Mouse (Mus musculus) hindbrain, postnatal 0 days (tissue): Measurements from ENCODE around the gene Fgfr2. TPM values are rescaled to one million over a fixed set of nuclear protein-coding genes. Genes with fewer than 3 reads are reported as not detected.

Experiments used
- ATAC-seq: fragments of 200-750 bp; cut with Nextera tagmentation; 2 replicates; pipeline ENCODE4 v1.8.0; 2017; ENCODE audit warnings: mild to moderate bottlenecking, moderate TSS enrichment, moderate library complexity
- DNase-seq: peaks from one replicate; pipeline ENCODE4 v3.0.0-alpha.2; 2015; ENCODE audit warnings: low spot score
- H3K27ac ChIP-seq: fragments of 300-500 bp; sonication (generic); 2 replicates; pipeline ENCODE4 v1.5.1; 2014; ENCODE audit warnings: mild to moderate bottlenecking
- H3K27me3 ChIP-seq: fragments of 300-500 bp; sonication (generic); 2 replicates; pipeline ENCODE4 v1.6.1; 2014; ENCODE audit warnings: low read length, mixed read lengths; ENCODE audit not compliant: insufficient read depth
- H3K36me3 ChIP-seq: fragments of 300-500 bp; sonication (generic); 2 replicates; pipeline ENCODE4 v1.6.1; 2014; ENCODE audit warnings: low read length, mixed read lengths; ENCODE audit not compliant: insufficient read depth
- H3K4me1 ChIP-seq: fragments of 300-500 bp; sonication (generic); 2 replicates; pipeline ENCODE4 v1.6.1; 2014; ENCODE audit warnings: antibody characterized with exemption, low read length, mixed read lengths; ENCODE audit not compliant: insufficient read depth
- H3K4me2 ChIP-seq: fragments of 300-500 bp; sonication (generic); 2 replicates; pipeline ENCODE4 v1.6.1; 2014; ENCODE audit warnings: low read depth, mild to moderate bottlenecking, low read length, moderate library complexity, mixed read lengths
- H3K4me3 ChIP-seq: fragments of 300-500 bp; sonication (generic); 2 replicates; pipeline ENCODE4 v1.5.1; 2014; ENCODE audit warnings: low read length
- H3K9ac ChIP-seq: fragments of 300-500 bp; sonication (generic); replicated peaks from 2 replicates; pipeline ENCODE4 v1.6.1; 2014; ENCODE audit warnings: mild to moderate bottlenecking, low read length, moderate library complexity, mixed read lengths
- H3K9me3 ChIP-seq: fragments of 300-500 bp; sonication (generic); 2 replicates; pipeline ENCODE4 v1.6.1; 2016; ENCODE audit warnings: low read length, mixed read lengths
- CTCF ChIP-seq: IDR thresholded peaks from 2 replicates; pipeline ENCODE4 v1.5.1; 2016; ENCODE audit warnings: antibody characterized with exemption, control low read depth, low read depth
- WGBS: fragments of 180-500 bp; shearing (Covaris S2); extraction: QIAGEN DNeasy Blood & Tissue Kit; methylation state at CpG from one replicate; pipeline ENCODE4 v1.1.7; 2014; 5-methylcytosine and 5-hydroxymethylcytosine counted together
- polyA plus RNA-seq: library from polyadenylated mRNA; unstranded; fragments of >200 nt; fragmentation: Nextera tagmentation; extraction: Ambion mirVana; gene quantifications from 2 replicates; pipeline ENCODE4 v1.2.1, GENCODE M21; 2015
- total RNA-seq: library from RNA; depleted of rRNA; stranded (reverse); fragments of >200 nt; gene quantifications from 2 replicates; pipeline ENCODE4 v1.2.3, GENCODE M21; 2014

Fgfr2 gene
- total and polyA plus RNA-seq, 2 experiments from 2014 or later = 17.3 to 49.0 TPM

- Histone ChIP-seq H3K4me2 (no peak overlapping the region), H3K9me3 (no peaks in the 10 kb centered on the region), H3K9ac (no peak overlapping the region), H3K36me3 (no peaks in the 10 kb centered on the region), H3K4me3 (no peak overlapping the region), H3K4me1 (no peaks in the 10 kb centered on the region), H3K27ac (no peak overlapping the region), H3K27me3 (no peaks in the 10 kb centered on the region)
- no peak for DNase-seq
- ATAC-seq = no peak
- no peak for TF ChIP-seq CTCF
- 91% methylated on average over 3 of the region's 3 CpGs for WGBS
Measured at GRCm38 (mm10) chr7:130617591-130617990, 2505.6 kb downstream of the Fgfr2 start.

DNA sequence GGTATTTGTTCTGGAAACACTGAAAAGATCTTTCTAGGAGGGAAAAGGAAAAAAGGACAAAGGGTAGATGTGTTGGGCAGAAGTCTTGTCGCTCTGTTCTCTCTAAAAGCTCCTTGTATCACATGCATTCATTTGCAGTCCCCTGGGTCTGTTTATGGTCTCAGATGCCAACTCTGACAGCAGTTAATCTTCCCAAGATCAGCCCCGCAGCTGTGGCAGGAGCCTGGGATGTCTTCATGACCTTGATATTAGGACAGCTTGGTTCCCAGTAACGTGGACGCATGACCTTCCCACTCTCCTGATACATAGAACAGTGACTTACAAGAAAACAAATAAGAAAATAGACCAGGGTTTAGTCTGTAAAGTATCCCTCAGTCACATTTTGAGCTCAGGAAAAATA is 2509.2 kb downstream of the Fgfr2 start:
- ATAC-seq = no peak
- WGBS = 45% methylated on average over 4 of the region's 4 CpGs

GRCm38 (mm10) chr7:130606958-130607357 is 2516.2 kb downstream of the Fgfr2 start:
- H3K4me2 ChIP-seq = no peak overlapping the region
- no peaks in the 10 kb centered on the region for H3K36me3 ChIP-seq
- no peak overlapping the region for H3K4me3 ChIP-seq
- no peaks in the 10 kb centered on the region for H3K9me3 ChIP-seq
- H3K9ac ChIP-seq = no peak overlapping the region
- WGBS = 88% methylated on average over 4 of the region's 4 CpGs
- H3K27ac ChIP-seq = no peak overlapping the region
- ATAC-seq (no peak), DNase-seq (no peak)
- H3K4me1 ChIP-seq = no peaks in the 10 kb centered on the region
- H3K27me3 ChIP-seq = no peaks in the 10 kb centered on the region
- no peak for TF ChIP-seq CTCF

More for the DNA sequence above, 2509.2 kb downstream of the Fgfr2 start:
- no peak for TF ChIP-seq CTCF
- Histone ChIP-seq H3K4me2 (no peak overlapping the region), H3K36me3 (no peaks in the 10 kb centered on the region), H3K4me1 (no peaks in the 10 kb centered on the region), H3K27me3 (no peaks in the 10 kb centered on the region), H3K4me3 (no peak overlapping the region), H3K27ac (no peak overlapping the region), H3K9ac (no peak overlapping the region), H3K9me3 (no peaks in the 10 kb centered on the region)
- peak; percentile 18 for DNase-seq

GRCm38 (mm10) chr7:130605111-130605510 is 2518.0 kb downstream of the Fgfr2 start:
- H3K27me3 ChIP-seq = no peaks in the 10 kb centered on the region
- 29% methylated on average over 6 of the region's 6 CpGs for WGBS
- no peak overlapping the region for H3K27ac ChIP-seq
- TF ChIP-seq CTCF = peak; percentile 69
- ATAC-seq (no peak), DNase-seq (peak; percentile 33)
- no peak overlapping the region for H3K9ac ChIP-seq
- H3K4me3 ChIP-seq = no peak overlapping the region
- no peaks in the 10 kb centered on the region for H3K4me1 ChIP-seq
- H3K9me3 ChIP-seq = no peaks in the 10 kb centered on the region
- H3K4me2 ChIP-seq = no peak overlapping the region
- no peaks in the 10 kb centered on the region for H3K36me3 ChIP-seq

DNA sequence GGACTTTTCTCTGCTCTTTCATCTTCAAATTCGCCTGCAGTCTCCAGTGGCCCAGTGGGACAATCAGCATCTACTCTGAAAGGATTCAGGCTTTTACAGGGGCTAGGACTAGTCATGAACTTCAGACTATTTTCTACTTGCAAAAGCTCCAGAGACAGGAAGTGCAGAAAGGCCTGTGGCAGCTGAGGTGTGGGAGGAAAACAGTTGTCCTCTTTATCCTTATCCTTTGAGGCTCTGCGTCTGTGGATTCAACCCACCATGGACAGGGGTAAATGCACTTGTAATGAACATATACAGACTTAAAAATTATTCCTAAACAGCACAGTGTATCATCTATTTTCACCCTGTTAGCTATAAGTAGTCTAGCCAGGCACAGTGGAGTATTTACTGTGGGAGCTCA is 2518.8 kb downstream of the Fgfr2 start:
- no peak for TF ChIP-seq CTCF
- no peak overlapping the region for H3K9ac ChIP-seq
- ATAC-seq (no peak), DNase-seq (no peak)
- H3K4me2 ChIP-seq = no peak overlapping the region
- no peak overlapping the region for H3K4me3 ChIP-seq
- no peak overlapping the region for H3K27ac ChIP-seq
- WGBS = 80% methylated on average over 2 of the region's 2 CpGs
- H3K27me3 ChIP-seq = no peaks in the 10 kb centered on the region
- H3K36me3 ChIP-seq = no peaks in the 10 kb centered on the region
- H3K9me3 ChIP-seq = no peaks in the 10 kb centered on the region
- H3K4me1 ChIP-seq = no peaks in the 10 kb centered on the region

GRCm38 (mm10) chr7:130603556-130603955 is 2519.6 kb downstream of the Fgfr2 start:
- Histone ChIP-seq H3K36me3 (no peaks in the 10 kb centered on the region), H3K9ac (no peak overlapping the region), H3K27ac (no peak overlapping the region), H3K27me3 (no peaks in the 10 kb centered on the region), H3K4me2 (no peak overlapping the region), H3K4me1 (no peaks in the 10 kb centered on the region), H3K4me3 (no peak overlapping the region), H3K9me3 (no peaks in the 10 kb centered on the region)
- DNase-seq (no peak), ATAC-seq (no peak)
- WGBS = 92% methylated on average over 5 of the region's 5 CpGs
- no peak for TF ChIP-seq CTCF

DNA sequence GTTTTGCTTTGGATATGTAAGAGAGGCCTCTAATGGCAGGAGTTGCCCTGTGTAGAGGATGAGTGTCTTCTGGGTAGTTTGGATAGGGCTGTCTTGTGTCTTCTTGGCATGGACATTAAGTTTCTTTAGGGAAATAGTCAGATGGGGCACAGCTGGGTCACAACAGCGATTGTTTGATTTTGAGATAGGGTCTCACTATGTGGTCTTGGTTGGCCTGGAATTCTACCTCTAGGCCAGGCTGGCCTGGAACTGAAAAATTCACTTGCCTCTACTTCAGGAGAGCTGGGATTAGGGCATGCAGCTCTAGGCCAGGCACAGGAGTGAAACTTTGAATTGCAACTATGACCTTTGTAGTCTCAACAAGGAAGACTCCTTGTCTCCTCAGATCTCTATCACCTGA is 2520.3 kb downstream of the Fgfr2 start:
- H3K4me3 ChIP-seq = no peak overlapping the region
- no peak overlapping the region for H3K27ac ChIP-seq
- no peak for DNase-seq
- 96% methylated on average over 1 of the region's 1 CpGs for WGBS
- H3K36me3 ChIP-seq = no peaks in the 10 kb centered on the region
- ATAC-seq = no peak
- H3K9me3 ChIP-seq = no peaks in the 10 kb centered on the region
- H3K27me3 ChIP-seq = no peaks in the 10 kb centered on the region
- TF ChIP-seq CTCF = no peak
- no peak overlapping the region for H3K4me2 ChIP-seq
- H3K4me1 ChIP-seq = no peaks in the 10 kb centered on the region
- H3K9ac ChIP-seq = no peak overlapping the region
